Mouse (Mus musculus) ES-E14 (cell line): Measurements from ENCODE around the gene Spon1.

Experiments used
- CHD2 ChIP-seq: IDR thresholded peaks from 2 replicates; pipeline ENCODE4 v1.6.1; 2014; ENCODE audit warnings: mild to moderate bottlenecking, low read depth, low read length, inconsistent platforms
- MAFK ChIP-seq: IDR thresholded peaks from 2 replicates; pipeline ENCODE4 v1.6.1; 2014; ENCODE audit warnings: mild to moderate bottlenecking, low read depth, low read length, inconsistent platforms; ENCODE audit not compliant: insufficient read depth
- ZC3H11A ChIP-seq: IDR thresholded peaks from 2 replicates; pipeline ENCODE4 v1.6.1; 2012; ENCODE audit warnings: low read depth, mild to moderate bottlenecking, inconsistent platforms, low read length, borderline replicate concordance
- ZNF384 ChIP-seq: IDR thresholded peaks from 2 replicates; pipeline ENCODE4 v1.6.1; 2012; ENCODE audit warnings: low read depth, low read length, inconsistent platforms

- TF ChIP-seq CHD2 = no peak
- no peak for TF ChIP-seq ZNF384
- no peak for TF ChIP-seq MAFK
- TF ChIP-seq ZC3H11A = no peak
Observed at GRCm38 (mm10) chr7:114071395-114071794, 305.6 kb downstream of the Spon1 start.
